Mouse (Mus musculus) c-Kit-positive CD71-positive TER-119-positive erythroid progenitor cells, embryonic 14.5 days (primary cell): ENCODE results near the gene Slc10a1.
A peak's percentile ranks its signal among the peaks of the same experiment; 100 is the strongest.
"Not testable (repeated sequence)": the region's sequence is repeated elsewhere in the genome, so short reads cannot be mapped to it uniquely, and the experiment has no call there.

Experiments
- DNase-seq: peaks from one replicate; pipeline ENCODE4 v3.0.0-alpha.2; 2013; ENCODE audit warnings: low spot score

Gene Slc10a1

DNA sequence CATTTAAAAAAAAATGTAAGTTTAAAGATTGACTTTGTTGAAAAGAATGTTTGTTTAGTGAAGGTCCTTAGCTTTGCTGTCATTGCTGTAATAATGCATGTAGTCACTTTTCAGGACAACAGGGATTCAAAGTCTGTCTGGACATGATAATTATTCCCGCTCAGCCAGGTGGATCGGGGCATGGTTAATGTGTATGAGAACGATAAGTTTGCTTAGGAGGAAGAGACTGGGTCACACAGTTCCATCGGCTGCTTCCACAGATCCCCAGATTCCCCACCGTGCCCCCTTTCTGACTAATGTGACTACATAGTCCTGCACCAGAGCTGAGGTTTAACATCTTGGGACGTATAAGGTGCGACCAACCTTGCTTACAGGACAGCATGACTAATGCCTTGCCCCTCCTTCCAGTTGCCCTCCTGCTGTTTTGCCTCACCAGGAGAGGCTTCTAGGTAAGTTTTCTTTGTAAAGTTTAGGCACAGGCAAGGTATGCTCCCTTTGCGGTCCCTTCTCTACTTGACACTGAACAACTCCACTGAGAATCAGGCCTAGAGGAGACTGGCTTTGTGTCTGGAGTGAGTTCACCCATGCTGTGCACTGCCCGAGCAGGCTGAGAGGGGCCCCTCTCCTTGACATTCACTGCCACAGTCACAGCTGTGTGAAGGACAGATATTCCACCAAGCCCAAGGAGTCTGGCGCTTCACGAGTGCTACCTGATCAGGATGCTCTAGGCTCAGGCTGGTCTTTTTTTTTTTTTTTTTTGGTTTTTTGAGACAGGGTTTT, 2.3 kb downstream of the Slc10a1 start:
- DNase-seq, result no peak

DNA sequence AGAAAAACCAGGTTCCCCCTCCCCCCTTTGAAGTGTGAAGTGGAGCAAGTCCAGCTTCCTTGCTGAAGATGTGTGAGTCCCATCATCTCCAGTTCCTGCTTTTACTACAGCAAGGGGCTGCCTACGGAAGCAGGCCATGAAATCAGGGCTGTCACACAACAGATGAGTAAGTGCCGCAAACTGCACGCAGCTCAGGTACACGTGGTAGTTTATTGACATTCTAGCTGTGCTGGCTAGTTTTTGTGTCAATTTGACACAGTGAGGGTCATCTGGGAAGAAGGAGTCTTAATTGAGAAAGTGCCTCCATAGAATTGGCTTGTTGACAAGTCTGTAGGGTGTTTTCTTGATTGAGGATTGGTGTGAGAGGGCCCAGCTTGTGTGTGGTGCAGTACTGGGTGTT, 5.9 kb downstream of the Slc10a1 start:
- DNase-seq, result no peak

GRCm38 (mm10) chr12:80957961-80958360, 10.5 kb downstream of the Slc10a1 start:
- DNase-seq, result no peak

- no peak for DNase-seq
Observed at GRCm38 (mm10) chr12:80956039-80956438, 12.5 kb downstream of the Slc10a1 start.

- DNase-seq, result no peak
Observed at GRCm38 (mm10) chr12:80952526-80952925, 16.0 kb downstream of the Slc10a1 start.

GRCm38 (mm10) chr12:80951640-80952219, 16.8 kb downstream of the Slc10a1 start:
- DNase-seq, result no peak

DNA sequence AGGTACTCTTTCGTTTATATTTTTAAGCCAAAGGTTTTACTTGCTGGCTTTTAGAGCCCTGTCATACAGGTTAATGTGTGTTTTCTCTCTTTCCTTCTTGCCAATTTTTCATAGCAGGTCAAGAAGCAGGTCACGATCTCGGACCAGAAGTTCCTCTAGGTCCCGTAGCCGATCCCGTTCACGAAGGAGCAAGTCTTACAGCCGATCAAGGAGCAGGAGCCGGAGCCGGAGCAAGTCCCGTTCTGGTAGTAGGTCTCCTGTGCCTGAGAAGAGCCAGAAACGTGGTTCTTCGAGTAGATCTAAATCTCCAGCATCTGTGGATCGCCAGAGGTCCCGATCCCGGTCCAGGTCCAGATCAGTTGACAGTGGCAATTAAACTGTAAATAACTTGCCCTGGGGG, 18.9 kb downstream of the Slc10a1 start:
- DNase-seq, result not testable (repeated sequence)

DNA sequence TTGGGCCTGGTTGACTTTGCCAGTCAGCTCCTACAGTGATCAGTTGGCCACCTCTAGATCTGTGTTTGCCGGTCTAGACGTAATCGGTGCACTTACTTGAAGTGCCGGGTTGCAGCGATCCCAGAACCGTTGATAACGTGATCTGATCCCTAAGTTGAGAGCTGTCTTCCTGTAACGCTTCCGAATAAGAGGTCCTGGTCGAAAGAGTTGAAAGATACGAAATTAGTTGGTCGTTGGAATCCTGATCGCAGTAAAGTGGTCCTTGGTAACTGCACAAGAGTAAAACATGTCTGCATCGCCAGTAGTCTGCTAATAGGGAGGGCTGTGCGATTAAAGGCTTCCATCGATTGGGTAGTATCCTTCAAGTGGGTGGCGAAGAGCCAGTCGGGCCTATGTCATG, 20.3 kb downstream of the Slc10a1 start:
- DNase-seq, result no peak

- DNase-seq, result peak; percentile 94
Observed at GRCm38 (mm10) chr12:80945996-80946355, 22.5 kb downstream of the Slc10a1 start.

DNA sequence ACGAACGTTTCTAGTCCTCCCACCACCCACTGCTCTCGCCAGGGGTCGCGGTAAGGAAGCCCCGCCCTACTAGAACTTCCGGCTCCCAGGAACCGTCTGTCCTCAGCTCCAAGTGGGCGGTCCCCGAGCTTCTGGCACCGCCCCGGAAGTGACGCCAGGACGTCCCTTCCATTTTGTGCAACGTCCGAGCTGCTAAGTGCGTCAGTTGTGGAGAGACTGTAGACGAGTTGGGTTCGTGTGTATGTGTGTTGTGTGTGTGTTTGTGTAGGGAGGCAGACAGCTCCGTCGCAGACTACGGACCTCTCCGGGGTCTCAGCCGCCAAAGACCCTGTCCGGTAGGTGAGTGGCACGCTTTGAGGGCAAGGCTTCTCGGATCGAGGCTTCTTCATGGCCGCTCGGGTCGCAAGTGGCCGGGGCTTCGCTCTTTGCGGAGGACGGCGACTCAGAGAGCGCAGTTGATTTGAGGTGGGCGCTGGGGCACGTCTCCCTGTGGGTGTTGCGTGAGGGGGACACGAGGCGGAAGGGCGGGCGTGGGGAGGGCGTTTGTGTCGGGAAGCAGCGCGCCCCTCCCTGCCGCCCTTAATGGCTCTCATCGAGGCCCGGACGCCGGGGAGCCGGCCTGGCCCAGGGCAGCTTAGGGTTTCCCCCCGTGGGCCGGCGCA, 23.0 kb downstream of the Slc10a1 start, which contains the start of gene Srsf5:
Gene Srsf5, plus strand, starts transcription at position 171 of the 662 bp plus-strand sequence.
- DNase-seq, result peak; percentile 96

GRCm38 (mm10) chr12:80944963-80945333, 23.6 kb downstream of the Slc10a1 start:
- DNase-seq, result not testable (repeated sequence)

GRCm38 (mm10) chr12:80944204-80944603, 24.3 kb downstream of the Slc10a1 start:
- no peak for DNase-seq

GRCm38 (mm10) chr12:80943395-80943794, 25.1 kb downstream of the Slc10a1 start:
- peak; percentile 79 for DNase-seq

DNA sequence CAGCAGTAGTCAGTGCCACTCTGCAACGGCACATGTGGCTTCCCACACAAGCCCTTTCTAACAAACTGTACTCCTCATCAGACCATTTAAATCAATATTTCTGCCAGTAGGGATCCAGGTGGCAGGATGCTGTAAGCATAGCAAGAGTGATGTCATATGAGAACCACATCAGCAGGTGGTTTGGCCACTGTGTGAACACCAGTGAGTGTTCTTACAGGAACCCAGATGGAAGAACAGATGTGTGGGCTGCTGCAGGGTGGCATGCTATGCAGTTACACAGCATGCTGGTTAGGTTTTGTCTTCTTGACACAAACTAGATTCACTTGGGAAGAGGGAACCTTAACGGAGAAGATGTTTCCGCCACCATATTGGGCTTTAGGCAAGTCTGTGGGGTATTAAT, 26.6 kb downstream of the Slc10a1 start:
- no peak for DNase-seq

DNA sequence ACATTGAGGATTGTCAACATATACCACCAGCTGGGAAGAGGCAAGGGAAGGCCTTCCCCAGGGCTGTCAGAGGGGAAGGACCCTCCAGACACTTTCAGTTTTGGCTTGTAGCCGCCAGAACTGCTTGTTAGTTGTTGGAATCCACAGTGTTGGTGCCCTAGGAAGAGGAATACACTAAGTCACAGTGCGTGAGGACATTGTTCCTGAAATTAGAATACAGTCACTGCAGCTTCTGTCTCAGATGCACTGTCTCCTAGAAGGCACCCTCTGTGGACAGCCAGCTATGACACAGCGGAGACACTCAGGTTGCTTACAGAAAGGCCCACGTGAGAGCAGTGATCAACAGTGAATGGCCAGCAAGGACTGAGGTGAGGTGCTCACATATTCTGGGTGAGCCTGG, 29.3 kb downstream of the Slc10a1 start:
- no peak for DNase-seq

DNA sequence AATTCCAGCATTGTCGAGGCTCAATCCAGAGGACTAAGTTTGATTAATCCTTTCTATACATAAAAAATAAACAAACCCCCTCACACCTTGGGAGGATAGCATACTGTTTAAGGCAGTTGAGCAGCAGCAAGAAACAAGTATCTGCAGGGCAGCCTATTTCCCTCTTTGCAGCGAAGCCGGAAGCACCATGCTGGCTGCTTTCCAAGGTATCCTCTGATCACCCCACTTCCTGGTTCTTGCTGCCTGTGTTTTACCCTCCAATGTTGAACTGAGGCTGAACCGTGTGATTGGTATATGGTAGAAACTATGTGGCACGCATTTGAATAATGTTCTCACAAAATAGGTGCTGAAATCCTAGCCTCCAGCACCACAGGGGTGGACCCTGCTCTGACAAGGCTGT, 29.9 kb downstream of the Slc10a1 start:
- no peak for DNase-seq

DNA sequence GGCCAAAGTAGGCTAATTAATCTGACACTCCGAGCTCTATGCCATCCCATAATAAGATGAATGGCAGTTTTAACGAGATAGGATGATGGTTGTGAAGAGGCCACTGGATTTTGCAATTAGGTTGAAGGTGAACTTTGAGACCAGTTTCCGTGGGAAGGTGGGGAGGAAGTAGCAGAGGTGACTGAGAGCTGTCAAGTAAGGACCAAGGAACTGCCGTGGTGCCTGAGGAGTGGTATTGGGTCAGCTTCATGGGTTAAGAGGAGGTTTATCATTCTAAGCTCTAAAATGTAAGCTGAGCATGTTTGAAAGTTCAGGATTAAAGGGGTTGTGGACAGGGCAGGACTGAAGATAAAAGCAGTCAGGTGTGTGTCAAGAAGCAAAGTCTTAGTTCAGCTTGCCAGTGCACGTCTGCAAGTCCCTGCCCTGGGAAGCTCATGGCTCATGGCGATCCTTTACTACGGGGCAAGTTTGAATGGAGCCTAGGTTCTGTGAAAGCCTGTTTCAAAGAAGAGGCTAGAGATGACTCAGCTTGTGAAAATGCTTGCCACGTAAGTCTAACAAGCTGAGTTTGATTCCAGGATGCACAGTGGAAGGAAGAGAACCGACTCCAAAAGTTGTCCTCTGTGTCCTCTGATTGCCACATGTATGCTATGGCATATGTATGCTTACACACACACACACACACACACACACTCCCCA, 31.0 kb downstream of the Slc10a1 start:
- DNase-seq, result no peak

DNA sequence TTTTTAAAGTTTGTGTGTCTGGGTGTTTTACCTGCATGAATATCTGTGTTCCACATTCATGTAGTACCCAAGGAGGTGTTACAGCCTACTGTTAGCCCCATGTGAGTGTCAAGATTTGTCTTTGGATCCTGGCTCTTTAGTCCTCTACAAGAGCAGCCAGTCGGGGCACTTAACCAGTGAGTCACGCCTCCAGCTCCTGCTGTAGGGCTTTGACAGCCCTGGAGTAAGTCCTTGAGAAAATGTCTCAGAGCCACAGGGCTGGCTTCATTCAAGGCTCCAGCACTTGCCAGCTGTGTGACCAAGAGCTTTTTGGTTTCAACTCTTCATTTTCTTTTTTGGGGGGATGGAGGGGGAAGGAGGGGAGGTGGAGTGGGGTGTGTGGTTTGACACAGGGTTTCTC, 31.8 kb downstream of the Slc10a1 start:
- DNase-seq, result no peak

DNA sequence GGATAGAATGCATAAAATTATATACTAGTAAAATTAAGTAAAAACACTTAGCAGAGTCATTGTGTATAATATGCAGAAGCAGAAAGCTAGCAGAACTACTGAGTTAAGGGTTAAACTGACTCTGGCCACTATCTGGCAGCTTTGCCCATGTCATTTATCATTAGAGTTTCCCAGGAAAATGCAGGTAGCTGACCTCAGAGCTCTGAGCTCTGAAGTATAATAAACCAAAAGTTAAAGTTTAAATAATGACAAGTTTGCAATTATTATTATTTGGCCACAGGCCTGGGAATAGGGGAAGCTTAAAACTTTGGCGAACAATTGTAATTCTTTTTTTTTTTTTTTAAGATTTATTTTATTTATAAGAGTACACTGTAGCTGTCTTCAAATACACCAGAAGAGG, 35.6 kb downstream of the Slc10a1 start:
- DNase-seq, result no peak

DNA sequence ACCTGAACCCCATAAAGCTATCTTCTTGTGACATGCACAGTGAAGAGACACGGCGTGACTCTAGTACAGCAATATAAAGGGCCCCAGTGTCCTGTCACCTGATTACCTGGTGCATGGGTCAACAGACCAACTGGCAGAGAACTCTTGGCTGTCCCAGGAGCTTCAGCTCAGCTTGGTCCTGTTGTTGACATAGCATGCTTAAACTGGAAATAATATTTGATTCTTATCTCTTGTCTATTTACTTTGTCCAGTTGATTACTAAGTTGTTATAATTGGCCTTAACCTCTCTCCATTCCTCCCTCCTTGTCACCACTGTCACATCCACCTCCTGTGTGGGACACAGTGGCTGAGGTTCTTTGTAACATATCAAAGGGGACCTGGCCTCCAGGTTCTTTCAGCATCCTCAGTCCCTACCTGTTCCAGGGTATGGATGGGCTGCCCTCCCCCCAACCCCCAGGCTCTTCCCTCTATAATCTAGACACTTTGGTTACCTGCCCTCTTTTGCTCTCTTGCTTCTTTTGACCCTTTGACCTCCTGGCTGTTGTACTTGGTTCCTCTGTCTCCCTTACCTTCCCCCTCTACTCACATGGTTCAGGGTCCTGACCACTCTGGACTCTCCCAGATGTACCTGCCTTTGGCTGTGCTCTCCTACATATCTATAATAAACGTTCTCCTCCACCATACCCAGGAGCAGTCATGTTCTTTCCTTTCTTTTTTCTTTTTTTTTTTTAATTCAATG, 36.9 kb downstream of the Slc10a1 start:
- no peak for DNase-seq

DNA sequence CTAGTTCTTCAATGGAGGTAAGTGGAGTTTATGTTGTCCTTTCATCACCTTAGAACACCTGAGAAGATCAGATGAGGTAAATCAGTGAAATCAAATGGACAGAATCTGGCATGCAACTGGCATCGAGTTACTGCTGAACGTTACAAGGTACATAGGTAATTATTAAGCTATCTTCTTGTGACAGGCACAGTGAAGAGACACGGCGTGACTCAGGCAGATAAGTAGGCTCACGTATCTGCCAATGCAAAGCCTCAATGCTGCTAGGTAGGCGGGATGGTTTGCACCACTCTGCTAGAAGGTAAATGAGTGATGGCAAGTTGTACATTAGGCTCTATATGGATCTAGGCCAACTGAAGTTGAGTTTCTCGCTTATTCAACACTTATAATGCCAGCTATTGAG, 38.4 kb downstream of the Slc10a1 start:
- peak; percentile 61 for DNase-seq

- no peak for DNase-seq
Observed at GRCm38 (mm10) chr12:80928881-80929280, 39.6 kb downstream of the Slc10a1 start.
